Mouse (Mus musculus) embryonic facial prominence, embryonic 15.5 days (tissue): ENCODE measurements around the gene Clasp1. TPM values are rescaled to one million over a fixed set of nuclear protein-coding genes. Genes with fewer than 3 reads are reported as not detected.

Experiments used
- ATAC-seq: fragments of 200-750 bp; cut with Nextera tagmentation; 2 replicates; pipeline ENCODE4 v1.8.0; 2017; ENCODE audit warnings: low read depth, moderate TSS enrichment; ENCODE audit not compliant: insufficient number of reproducible peaks, low FRiP score, low TSS enrichment
- H3K27ac ChIP-seq: fragments of 300-500 bp; sonication (generic); replicated peaks from 2 replicates; pipeline ENCODE4 v1.5.1; 2015; ENCODE audit warnings: mild to moderate bottlenecking, inconsistent platforms
- H3K27me3 ChIP-seq: fragments of 300-500 bp; sonication (generic); 2 replicates; pipeline ENCODE4 v1.6.1; 2015; ENCODE audit warnings: inconsistent platforms
- H3K36me3 ChIP-seq: fragments of 300-500 bp; sonication (generic); 2 replicates; pipeline ENCODE4 v1.6.1; 2015; ENCODE audit warnings: mild to moderate bottlenecking, inconsistent platforms
- H3K4me1 ChIP-seq: fragments of 300-500 bp; sonication (generic); 2 replicates; pipeline ENCODE4 v1.6.1; 2015; ENCODE audit warnings: inconsistent platforms
- H3K4me2 ChIP-seq: fragments of 300-500 bp; sonication (generic); replicated peaks from 2 replicates; pipeline ENCODE4 v1.6.1; 2015; ENCODE audit warnings: mild to moderate bottlenecking, inconsistent platforms
- H3K4me3 ChIP-seq: fragments of 300-500 bp; sonication (generic); replicated peaks from 2 replicates; pipeline ENCODE4 v1.5.1; 2015; ENCODE audit warnings: mild to moderate bottlenecking, inconsistent platforms
- H3K9ac ChIP-seq: fragments of 300-500 bp; sonication (generic); 2 replicates; pipeline ENCODE4 v1.6.1; 2015; ENCODE audit warnings: inconsistent platforms
- H3K9me3 ChIP-seq: fragments of 300-500 bp; sonication (generic); replicated peaks from 2 replicates; pipeline ENCODE4 v1.6.1; 2016; ENCODE audit warnings: inconsistent platforms
- WGBS: fragments of 180-500 bp; shearing (Covaris S2); methylation state at CpG from one replicate; pipeline ENCODE4 v1.1.7; 2015; 5-methylcytosine and 5-hydroxymethylcytosine counted together
- polyA plus RNA-seq: library from polyadenylated mRNA; unstranded; fragments of >200 nt; fragmentation: Nextera tagmentation; extraction: Ambion mirVana; gene quantifications from 2 replicates; pipeline ENCODE4 v1.2.1, GENCODE M21; 2015

Clasp1 gene
- polyA plus RNA-seq, 1 experiment from 2014 or later: 48.6 TPM

GRCm38 (mm10) chr1:118431548-118431947 is 42.7 kb downstream of the Clasp1 start:
- Histone ChIP-seq H3K27me3 (no peaks in the 10 kb centered on the region), H3K4me2 (no peak overlapping the region), H3K4me1 (peaks cover 5% of the 10 kb centered on the region; the same call in 1 of the 2 replicates), H3K36me3 (0 out of 2 replicates have a peak, but pooled peaks cover 4% of the 10 kb centered on the region), H3K4me3 (no peak overlapping the region), H3K9me3 (no peaks in the 10 kb centered on the region), H3K9ac (no peak overlapping the region), H3K27ac (no peak overlapping the region)
- ATAC-seq: no peak
- WGBS: 85% methylated on average over 4 of the region's 4 CpGs

- Histone ChIP-seq H3K36me3 (0 out of 2 replicates have a peak, but pooled peaks cover 4% of the 10 kb centered on the region), H3K27me3 (no peaks in the 10 kb centered on the region), H3K27ac (peak overlapping the region; percentile 48; the same call in 1 of the 2 replicates), H3K4me3 (no peak overlapping the region), H3K9me3 (no peaks in the 10 kb centered on the region), H3K4me1 (peaks cover 8% of the 10 kb centered on the region; the same call in 1 of the 2 replicates), H3K4me2 (no peak overlapping the region), H3K9ac (no peak overlapping the region)
- WGBS: 63% methylated on average over 10 of the region's 10 CpGs
- ATAC-seq: no peak
Measured at GRCm38 (mm10) chr1:118435001-118435473, 46.2 kb downstream of the Clasp1 start.

GRCm38 (mm10) chr1:118437856-118438255 is 49.0 kb downstream of the Clasp1 start:
- H3K4me3 ChIP-seq: no peak overlapping the region
- no peaks in the 10 kb centered on the region for H3K9me3 ChIP-seq
- H3K27me3 ChIP-seq: no peaks in the 10 kb centered on the region
- H3K4me2 ChIP-seq: no peak overlapping the region
- 81% methylated on average over 4 of the region's 4 CpGs for WGBS
- no peak overlapping the region for H3K27ac ChIP-seq
- 0 out of 2 replicates have a peak, but pooled peaks cover 3% of the 10 kb centered on the region for H3K36me3 ChIP-seq
- H3K9ac ChIP-seq: no peak overlapping the region
- no peak for ATAC-seq
- H3K4me1 ChIP-seq: peaks cover 15% of the 10 kb centered on the region

- Histone ChIP-seq H3K36me3 (no peaks in the 10 kb centered on the region), H3K4me2 (no peak overlapping the region), H3K9ac (no peak overlapping the region), H3K4me1 (peaks cover 15% of the 10 kb centered on the region), H3K4me3 (no peak overlapping the region), H3K27me3 (no peaks in the 10 kb centered on the region), H3K9me3 (no peaks in the 10 kb centered on the region), H3K27ac (no peak overlapping the region)
- ATAC-seq: no peak
Measured at GRCm38 (mm10) chr1:118438332-118438731, 49.5 kb downstream of the Clasp1 start.

- WGBS: 89% methylated on average over 1 of the region's 1 CpGs
- H3K4me1 ChIP-seq: peaks cover 21% of the 10 kb centered on the region; the same call in 1 of the 2 replicates
Measured at GRCm38 (mm10) chr1:118440547-118440946, 51.7 kb downstream of the Clasp1 start.

GRCm38 (mm10) chr1:118444420-118444819 is 55.6 kb downstream of the Clasp1 start:
- H3K27ac ChIP-seq: no peak overlapping the region
- no peaks in the 10 kb centered on the region for H3K36me3 ChIP-seq
- 81% methylated on average over 7 of the region's 7 CpGs for WGBS
- no peaks in the 10 kb centered on the region for H3K27me3 ChIP-seq
- no peak overlapping the region for H3K4me2 ChIP-seq
- H3K4me1 ChIP-seq: peaks cover 20% of the 10 kb centered on the region; the same call in 1 of the 2 replicates
- no peak overlapping the region for H3K4me3 ChIP-seq
- H3K9me3 ChIP-seq: no peaks in the 10 kb centered on the region
- no peak for ATAC-seq
- no peak overlapping the region for H3K9ac ChIP-seq

More at GRCm38 (mm10) chr1:118440547-118440946, 51.7 kb downstream of the Clasp1 start:
- Histone ChIP-seq H3K9ac (no peak overlapping the region), H3K9me3 (no peaks in the 10 kb centered on the region), H3K27me3 (no peaks in the 10 kb centered on the region), H3K27ac (no peak overlapping the region), H3K4me3 (no peak overlapping the region), H3K36me3 (no peaks in the 10 kb centered on the region), H3K4me2 (no peak overlapping the region)
- no peak for ATAC-seq

GRCm38 (mm10) chr1:118444988-118445387 is 56.1 kb downstream of the Clasp1 start:
- no peak for ATAC-seq
- H3K9me3 ChIP-seq: no peaks in the 10 kb centered on the region
- no peak overlapping the region for H3K9ac ChIP-seq
- no peak overlapping the region for H3K4me2 ChIP-seq
- no peaks in the 10 kb centered on the region for H3K36me3 ChIP-seq
- H3K27me3 ChIP-seq: no peaks in the 10 kb centered on the region
- no peak overlapping the region for H3K27ac ChIP-seq
- no peak overlapping the region for H3K4me3 ChIP-seq
- peaks cover 20% of the 10 kb centered on the region; the same call in 1 of the 2 replicates for H3K4me1 ChIP-seq
- 27% methylated on average over 3 of the region's 3 CpGs for WGBS

GRCm38 (mm10) chr1:118445441-118445840 is 56.6 kb downstream of the Clasp1 start:
- Histone ChIP-seq H3K4me3 (no peak overlapping the region), H3K4me1 (peaks cover 20% of the 10 kb centered on the region; the same call in 1 of the 2 replicates), H3K9me3 (no peaks in the 10 kb centered on the region), H3K27ac (no peak overlapping the region; the same call in 1 of the 2 replicates), H3K9ac (no peak overlapping the region), H3K36me3 (no peaks in the 10 kb centered on the region), H3K27me3 (no peaks in the 10 kb centered on the region), H3K4me2 (no peak overlapping the region)
- 48% methylated on average over 6 of the region's 6 CpGs for WGBS
- ATAC-seq: no peak

- no peaks in the 10 kb centered on the region for H3K9me3 ChIP-seq
- peaks cover 20% of the 10 kb centered on the region; the same call in 1 of the 2 replicates for H3K4me1 ChIP-seq
- no peak for ATAC-seq
- H3K4me2 ChIP-seq: no peak overlapping the region
- 81% methylated on average over 3 of the region's 3 CpGs for WGBS
- H3K36me3 ChIP-seq: no peaks in the 10 kb centered on the region
- no peak overlapping the region for H3K9ac ChIP-seq
- H3K27me3 ChIP-seq: no peaks in the 10 kb centered on the region
- no peak overlapping the region for H3K4me3 ChIP-seq
- no peak overlapping the region for H3K27ac ChIP-seq
Measured at GRCm38 (mm10) chr1:118446006-118446405, 57.1 kb downstream of the Clasp1 start.

GRCm38 (mm10) chr1:118447131-118447530 is 58.3 kb downstream of the Clasp1 start:
- Histone ChIP-seq H3K4me1 (peaks cover 15% of the 10 kb centered on the region; the same call in 1 of the 2 replicates), H3K27ac (no peak overlapping the region), H3K36me3 (no peaks in the 10 kb centered on the region), H3K9me3 (no peaks in the 10 kb centered on the region), H3K9ac (no peak overlapping the region), H3K4me2 (no peak overlapping the region), H3K4me3 (no peak overlapping the region), H3K27me3 (no peaks in the 10 kb centered on the region)
- 86% methylated on average over 2 of the region's 2 CpGs for WGBS
- no peak for ATAC-seq

- WGBS: 82% methylated on average over 1 of the region's 1 CpGs
- Histone ChIP-seq H3K4me1 (peaks cover 12% of the 10 kb centered on the region; the same call in 1 of the 2 replicates), H3K27me3 (no peaks in the 10 kb centered on the region), H3K9me3 (no peaks in the 10 kb centered on the region), H3K4me3 (no peak overlapping the region), H3K27ac (no peak overlapping the region), H3K9ac (no peak overlapping the region), H3K36me3 (no peaks in the 10 kb centered on the region), H3K4me2 (no peak overlapping the region)
- ATAC-seq: no peak
Measured at GRCm38 (mm10) chr1:118448214-118448613, 59.4 kb downstream of the Clasp1 start.

GRCm38 (mm10) chr1:118450891-118451450 is 62.1 kb downstream of the Clasp1 start:
- no peaks in the 10 kb centered on the region for H3K9me3 ChIP-seq
- H3K27me3 ChIP-seq: no peaks in the 10 kb centered on the region
- 88% methylated on average over 3 of the region's 3 CpGs for WGBS
- H3K27ac ChIP-seq: no peak overlapping the region
- no peaks in the 10 kb centered on the region; the same call in 1 of the 2 replicates for H3K4me1 ChIP-seq
- no peak for ATAC-seq
- H3K36me3 ChIP-seq: no peaks in the 10 kb centered on the region; the same call in 1 of the 2 replicates
- H3K4me2 ChIP-seq: no peak overlapping the region
- no peak overlapping the region for H3K4me3 ChIP-seq
- no peak overlapping the region for H3K9ac ChIP-seq
